Mouse (Mus musculus) adrenal gland, postnatal 36 days (tissue): ENCODE measurements around the gene Myo1h. TPM values are rescaled to one million over a fixed set of nuclear protein-coding genes. Genes with fewer than 3 reads are reported as not detected.

Source experiments
- DNase-seq, 2 experiments: peaks; one replicate each; pipeline ENCODE4 v3.0.0; 2021; ENCODE audit warnings: mixed read lengths in 1 of 2
- total RNA-seq, 2 experiments: library from RNA; stranded (reverse); gene quantifications; 2 replicates each; pipeline ENCODE4 v1.2.3; 2021

Myo1h gene
- total RNA-seq, 2 experiments from 2014 or later = 0.26 TPM; not detected in 1

GRCm38 (mm10) chr5:114296693-114297631, 8.0 kb downstream of the Myo1h start:
- DNase-seq = peak; percentile 45 to 55

DNA sequence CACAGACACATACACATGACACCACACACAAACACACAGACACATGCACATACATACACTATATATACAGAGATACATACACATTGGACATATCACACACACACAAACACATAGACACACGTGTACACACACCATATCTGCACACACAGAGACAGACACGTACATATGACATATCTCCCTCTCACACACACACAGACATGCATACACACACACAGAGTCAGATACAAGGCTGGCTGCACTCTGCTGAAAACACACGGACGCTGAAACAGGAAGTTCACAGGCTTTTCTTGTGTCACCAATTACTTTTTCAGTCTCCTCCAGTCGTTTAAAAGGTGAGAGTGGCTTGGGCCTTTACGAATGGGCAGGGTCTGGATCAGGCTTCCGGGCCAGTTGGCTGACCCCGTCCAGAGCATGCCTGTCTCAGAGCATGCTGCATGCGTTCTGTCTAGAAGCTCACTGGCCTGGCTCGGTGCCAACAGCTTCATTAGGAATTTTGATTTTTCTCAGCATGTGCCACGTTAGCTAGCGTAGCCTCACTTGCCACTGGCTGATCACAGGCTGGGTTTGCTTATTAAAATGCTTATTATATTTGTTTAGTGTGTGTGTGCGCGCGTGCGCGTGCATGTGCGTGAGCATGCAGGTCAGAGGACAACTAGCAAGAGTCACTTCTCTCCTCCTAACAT, 9.4 kb downstream of the Myo1h start:
- DNase-seq = no peak

GRCm38 (mm10) chr5:114299156-114299855, 10.3 kb downstream of the Myo1h start:
- no peak for DNase-seq

DNA sequence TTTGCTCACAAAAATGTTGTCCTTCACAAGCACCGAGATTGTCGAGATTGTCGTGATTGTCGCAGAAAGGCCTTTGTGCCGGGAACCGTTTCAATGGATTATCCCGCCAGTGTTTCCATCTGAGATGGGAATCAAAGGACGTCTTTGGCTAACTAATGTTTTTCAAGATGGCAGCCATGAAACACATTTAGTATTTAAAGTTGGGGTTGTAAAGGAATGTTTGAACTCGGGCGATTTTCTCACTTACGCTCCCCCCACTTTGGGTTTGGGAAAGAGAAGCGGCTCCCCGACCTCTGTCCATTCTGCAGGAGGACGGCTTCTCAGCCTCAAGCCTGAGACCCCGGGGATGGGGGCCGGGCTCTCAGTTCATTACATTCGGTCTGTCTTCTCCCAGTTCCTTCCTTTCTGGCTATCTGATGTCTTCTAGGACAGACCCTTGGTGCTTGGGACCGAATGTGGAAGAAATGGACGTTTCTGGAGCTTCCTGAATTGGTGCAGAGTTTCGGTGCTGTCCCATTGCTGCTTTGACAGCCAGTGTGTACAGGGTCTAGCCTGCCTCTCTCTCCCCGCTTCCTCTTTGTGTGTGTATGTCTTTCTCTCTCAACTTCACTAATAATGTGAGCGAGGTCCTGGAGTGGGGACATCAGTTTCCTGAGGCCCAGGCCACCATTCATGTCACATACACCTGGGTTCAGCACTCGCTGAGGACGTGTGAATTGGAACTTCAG, 11.1 kb downstream of the Myo1h start:
- no peak for DNase-seq

- DNase-seq = no peak
Measured at GRCm38 (mm10) chr5:114303166-114303565, 14.2 kb downstream of the Myo1h start.

DNA sequence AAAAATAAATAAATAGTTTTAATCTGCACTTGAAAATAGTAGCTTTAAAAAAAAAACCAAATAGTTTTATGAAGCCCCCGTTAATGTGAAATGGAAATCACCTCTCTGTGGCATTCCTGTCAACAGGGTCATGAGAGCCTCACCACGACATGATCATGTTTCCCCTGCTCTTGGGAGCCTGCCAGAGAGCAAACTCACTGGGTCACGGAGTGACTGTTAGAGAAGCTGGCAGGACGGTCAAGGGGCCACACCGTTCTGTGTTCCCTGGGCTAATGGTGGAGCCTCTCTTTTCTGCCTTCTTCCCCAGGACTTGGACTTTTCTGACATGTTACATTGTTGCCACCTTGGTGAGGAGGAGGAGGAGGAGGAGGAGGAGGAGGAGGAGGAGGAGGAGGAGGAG, 17.5 kb downstream of the Myo1h start:
- DNase-seq = no peak

GRCm38 (mm10) chr5:114308765-114309679, 20.1 kb downstream of the Myo1h start:
- no peak for DNase-seq

DNA sequence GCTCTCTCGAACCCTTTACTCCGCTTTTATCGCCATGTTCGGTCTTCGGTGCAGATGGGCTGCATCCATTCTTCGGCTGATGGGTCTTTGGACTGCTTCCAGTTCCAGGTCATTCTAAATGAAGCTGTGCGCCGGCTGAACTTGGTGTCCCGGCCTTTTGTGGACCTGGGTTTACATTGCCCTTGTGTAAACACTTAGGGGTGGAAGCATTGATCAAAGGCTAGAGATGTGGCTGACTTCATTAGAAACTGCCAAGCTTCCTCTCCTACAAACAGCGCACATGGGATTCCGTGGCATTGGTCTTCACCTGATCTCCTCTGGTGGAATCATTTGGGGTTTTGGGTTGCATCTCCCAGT, 20.7 kb downstream of the Myo1h start:
- DNase-seq = no peak

- no peak for DNase-seq
Measured at GRCm38 (mm10) chr5:114323105-114323790, 34.3 kb downstream of the Myo1h start.

DNA sequence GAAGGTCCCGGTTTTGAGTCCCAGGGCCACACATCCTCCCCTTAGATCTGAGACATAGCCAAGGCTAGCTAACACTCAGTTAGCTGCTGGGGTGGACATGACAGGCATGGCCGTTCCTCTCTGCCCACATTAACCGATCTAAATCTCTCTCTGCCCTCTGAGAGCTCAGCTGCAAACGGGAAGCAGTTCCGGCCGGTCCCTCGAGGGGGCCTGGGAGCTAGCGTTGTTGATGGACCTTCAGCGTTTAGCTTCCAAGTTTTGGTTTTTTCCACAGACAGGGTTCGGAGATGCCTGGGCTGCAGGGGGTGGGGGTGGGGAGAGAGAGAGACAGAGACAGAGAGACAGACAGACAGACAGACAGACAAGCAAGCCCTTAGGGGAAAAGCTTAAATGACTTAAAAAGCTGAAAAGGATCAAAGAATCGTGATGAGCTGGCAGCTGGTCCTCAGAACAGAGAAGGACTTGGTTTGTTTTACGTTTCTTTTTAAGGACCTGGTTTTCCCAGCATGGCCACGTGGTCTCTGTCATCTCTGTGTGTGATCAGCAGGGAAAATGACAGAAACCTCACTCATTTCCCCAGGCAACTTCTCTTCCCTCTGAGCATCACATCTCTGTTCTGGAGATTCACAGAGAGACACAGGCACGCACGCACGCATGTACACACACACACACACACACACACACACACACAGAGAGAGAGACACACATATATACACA, 35.0 kb downstream of the Myo1h start:
- DNase-seq = peak; percentile 69 to 82

GRCm38 (mm10) chr5:114342996-114343395, 54.0 kb downstream of the Myo1h start:
- DNase-seq = no peak

GRCm38 (mm10) chr5:114343612-114344011, 54.6 kb downstream of the Myo1h start:
- no peak for DNase-seq

- DNase-seq = no peak
Measured at GRCm38 (mm10) chr5:114345538-114345937, 56.6 kb downstream of the Myo1h start.

- DNase-seq = no peak
Measured at GRCm38 (mm10) chr5:114347005-114347404, 58.0 kb downstream of the Myo1h start.

- DNase-seq = no peak
Measured at GRCm38 (mm10) chr5:114351490-114351889, 62.5 kb downstream of the Myo1h start.

GRCm38 (mm10) chr5:114356250-114356935, 67.4 kb downstream of the Myo1h start:
- DNase-seq = peak; percentile 72 to 85

DNA sequence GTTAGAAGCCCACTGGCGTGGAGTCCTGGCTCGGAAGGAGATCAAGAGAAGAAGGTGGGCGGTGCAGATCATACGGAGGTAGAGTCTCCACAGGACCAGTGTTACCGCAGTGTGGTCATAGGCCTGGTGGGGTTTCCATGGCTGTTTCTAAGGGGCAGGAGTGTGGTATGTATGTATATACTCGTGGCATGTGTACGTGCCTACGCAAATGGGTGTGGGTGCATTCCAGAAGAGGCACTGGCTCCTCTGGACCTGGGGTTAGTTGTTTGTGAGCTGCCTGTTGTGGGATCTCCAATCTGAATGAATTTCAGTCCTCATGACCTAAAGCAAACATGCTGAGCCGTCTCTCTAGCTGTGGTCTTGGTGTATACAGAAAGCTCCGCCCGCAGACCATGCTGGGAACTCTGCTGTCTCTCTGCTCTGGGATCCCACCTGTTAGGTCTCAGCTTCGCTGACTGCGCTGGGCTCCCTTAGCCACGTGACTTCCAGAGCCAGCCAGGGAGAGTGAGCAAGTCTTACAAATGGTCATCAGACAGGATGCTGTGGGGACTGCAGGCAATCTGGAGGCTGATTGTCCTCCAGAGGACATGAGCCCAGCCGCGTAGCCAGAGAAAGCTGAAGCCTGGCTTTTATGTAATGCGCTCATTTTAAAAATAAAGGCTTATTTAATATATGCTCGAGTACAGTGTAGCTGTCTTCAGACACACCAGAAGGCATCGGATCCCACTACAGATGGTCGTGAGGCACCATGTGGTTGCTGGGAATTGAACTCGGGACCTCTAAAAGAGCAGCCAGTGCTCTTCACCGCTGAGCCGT, 68.2 kb downstream of the Myo1h start:
- no peak for DNase-seq

GRCm38 (mm10) chr5:114358833-114359232, 69.9 kb downstream of the Myo1h start:
- no peak for DNase-seq
